Mouse (Mus musculus): ENCODE measurements around the gene Zfp764. TPM values are rescaled to one million over a fixed set of nuclear protein-coding genes. Genes with fewer than 3 reads are reported as not detected.
"Not testable (repeated sequence)": the region's sequence is repeated elsewhere in the genome, so short reads cannot be mapped to it uniquely, and the experiment has no call there.

Gene Zfp764
- total and polyA plus RNA-seq, 3 experiments, result 0.57 to 4.9 (median 2.7) TPM

DNA sequence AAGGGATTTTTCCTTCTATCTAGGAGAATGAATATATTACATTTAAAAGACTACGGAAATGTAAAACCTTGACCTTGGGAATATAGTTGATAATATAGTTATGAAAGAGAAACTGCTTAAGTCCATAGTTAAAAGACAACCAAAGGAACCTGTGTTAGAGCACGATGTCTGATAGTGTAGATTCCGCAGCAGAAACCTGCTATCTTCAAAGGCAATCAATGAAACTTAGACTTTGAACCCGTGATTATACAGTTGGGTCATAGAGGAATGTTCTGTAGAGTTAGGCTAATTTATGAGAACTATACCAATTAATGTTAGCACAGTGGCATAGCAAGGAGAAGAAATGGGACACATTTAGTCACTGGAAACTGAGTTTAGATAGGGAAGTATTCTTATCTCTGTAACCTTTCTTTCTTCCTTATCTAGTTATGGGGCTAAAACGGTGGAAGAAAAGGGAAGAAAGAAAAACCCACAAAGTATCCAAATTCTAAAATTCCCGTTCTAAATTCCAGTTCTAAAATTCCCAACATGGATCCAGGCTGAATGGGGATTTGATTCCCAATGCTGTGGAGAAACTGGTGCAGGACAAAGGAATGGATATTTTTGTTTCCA is 28.2 kb downstream of the Zfp764 start:
- ATAC-seq (ENCODE audit: extremely low read depth, insufficient number of reproducible peaks, low FRiP score, poor library complexity, severe bottlenecking) (no peak), DNase-seq (ENCODE audit: low spot score) (no peak)
- Histone ChIP-seq H3K27me3 (ENCODE audit: insufficient read depth, low read length) (no peaks in the 10 kb centered on the region), H3K4me1 (ENCODE audit: insufficient read depth, low read depth, low read length) (peaks cover 59% of the 10 kb centered on the region), H3K36me3 (replicated peaks) (peaks cover 19% of the 10 kb centered on the region), H3K9me3 (replicated peaks) (peaks cover 3% of the 10 kb centered on the region; the same call in 1 of the 2 replicates), H3K4me3 (ENCODE audit: low read depth, low read length) (no peak overlapping the region)
- TF ChIP-seq POLR2AphosphoS5 (IDR thresholded peaks at IDR 0.05; ENCODE audit: insufficient replicate concordance, low read depth, low read length) (no peak), GATA1 (IDR thresholded peaks at IDR 0.05; ENCODE audit: borderline replicate concordance, low read length) (no peak), TAL1 (conservative IDR thresholded peaks at IDR 0.05; ENCODE audit: low read depth, low read length) (no peak), CTCF (IDR thresholded peaks at IDR 0.05; ENCODE audit: low read depth, low read length) (no peak), GATA2 (IDR thresholded peaks at IDR 0.05; ENCODE audit: borderline replicate concordance, low read depth, low read length) (no peak)

DNA sequence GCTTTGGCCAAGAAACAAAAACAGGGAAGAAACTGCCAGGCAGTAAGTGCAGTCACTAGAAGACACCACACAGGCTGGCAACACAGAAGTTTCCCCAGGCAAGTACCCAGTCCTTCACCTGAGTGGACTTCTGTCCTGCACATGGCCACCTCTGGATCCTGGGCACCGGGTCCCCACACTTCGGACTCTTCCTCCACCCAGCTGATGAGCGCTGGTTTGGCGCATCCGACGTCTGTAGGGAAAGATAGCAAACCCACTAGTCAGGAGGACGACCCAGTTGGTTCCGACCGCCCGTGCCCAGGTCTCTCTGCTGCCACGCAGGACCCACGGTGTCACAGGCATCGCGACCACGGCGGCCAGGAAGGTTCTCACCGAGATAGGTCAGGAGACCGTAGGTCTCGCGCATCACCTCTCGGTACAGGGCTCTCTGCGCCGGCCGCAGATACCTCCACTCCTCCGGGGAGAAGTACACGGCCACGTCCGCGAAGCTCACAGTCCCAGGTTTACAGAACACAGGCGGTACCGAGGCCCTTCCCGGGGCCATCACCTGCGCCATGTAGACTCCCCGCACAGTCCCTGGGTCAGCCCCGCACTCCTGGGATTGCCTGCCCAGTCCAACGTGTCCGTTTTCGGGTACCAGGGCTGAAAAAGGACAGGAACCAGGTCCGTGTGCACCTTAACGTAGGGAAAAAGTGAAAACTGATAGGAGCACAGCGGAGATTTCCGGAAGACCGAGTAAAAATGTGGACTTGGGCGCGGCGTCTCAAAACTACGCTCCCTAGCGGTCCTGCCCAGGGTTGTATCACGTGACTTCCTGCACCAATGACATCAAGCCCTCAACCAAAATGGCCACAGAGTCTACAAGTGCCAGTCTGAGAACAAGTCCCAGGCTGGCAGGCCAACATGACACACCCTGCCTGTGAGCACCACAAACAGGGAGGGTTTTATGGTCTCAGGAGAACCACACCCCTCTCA is 31.1 kb downstream of the Zfp764 start, which contains the start of gene Zfp747:
Gene Zfp747 (minus strand): TSS at position 780 of the 975 bp plus-strand sequence.
- peak; percentile 90 for DNase-seq (ENCODE audit: low spot score)

DNA sequence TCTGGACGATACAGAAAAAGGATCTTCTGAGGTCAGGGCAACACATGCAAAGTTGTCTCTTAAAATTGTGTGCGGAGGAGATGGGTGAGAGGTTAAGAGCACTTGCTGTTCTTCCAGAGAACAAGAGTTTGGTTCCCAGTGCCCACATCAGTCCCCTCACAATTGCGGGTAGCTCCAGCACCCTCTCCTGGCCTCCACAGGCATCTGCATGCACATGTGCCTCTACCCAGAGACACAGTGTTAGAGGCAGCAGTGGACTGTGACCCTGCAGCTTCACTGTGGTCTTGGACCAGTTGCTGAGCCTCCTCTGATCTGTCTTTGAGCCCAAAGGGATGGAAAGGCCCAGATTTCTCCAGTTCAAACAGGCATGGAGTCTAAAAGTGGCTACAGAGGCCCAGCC is 34.8 kb downstream of the Zfp764 start:
- not testable (repeated sequence) for H3K9me3 ChIP-seq (replicated peaks); H3K4me3 ChIP-seq (ENCODE audit: low read depth, low read length); DNase-seq (ENCODE audit: low spot score); ATAC-seq (ENCODE audit: extremely low read depth, insufficient number of reproducible peaks, low FRiP score, poor library complexity, severe bottlenecking); H3K27me3 ChIP-seq (ENCODE audit: insufficient read depth, low read length)
- H3K36me3 ChIP-seq (replicated peaks), result peaks cover 17% of the 10 kb centered on the region
- peaks cover 32% of the 10 kb centered on the region for H3K4me1 ChIP-seq (ENCODE audit: insufficient read depth, low read depth, low read length)

More for the DNA sequence above, 31.1 kb downstream of the Zfp764 start, which contains the start of gene Zfp747:
- peak; percentile 89 for ATAC-seq (ENCODE audit: extremely low read depth, insufficient number of reproducible peaks, low FRiP score, poor library complexity, severe bottlenecking)
- Histone ChIP-seq H3K36me3 (replicated peaks) (peaks cover 17% of the 10 kb centered on the region), H3K4me1 (ENCODE audit: insufficient read depth, low read depth, low read length) (peaks cover 57% of the 10 kb centered on the region), H3K4me3 (ENCODE audit: low read depth, low read length) (peak within 1 kb of the TSS; percentile 89)
- H3K9me3 ChIP-seq (replicated peaks); H3K27me3 ChIP-seq (ENCODE audit: insufficient read depth, low read length): not testable (repeated sequence)

DNA sequence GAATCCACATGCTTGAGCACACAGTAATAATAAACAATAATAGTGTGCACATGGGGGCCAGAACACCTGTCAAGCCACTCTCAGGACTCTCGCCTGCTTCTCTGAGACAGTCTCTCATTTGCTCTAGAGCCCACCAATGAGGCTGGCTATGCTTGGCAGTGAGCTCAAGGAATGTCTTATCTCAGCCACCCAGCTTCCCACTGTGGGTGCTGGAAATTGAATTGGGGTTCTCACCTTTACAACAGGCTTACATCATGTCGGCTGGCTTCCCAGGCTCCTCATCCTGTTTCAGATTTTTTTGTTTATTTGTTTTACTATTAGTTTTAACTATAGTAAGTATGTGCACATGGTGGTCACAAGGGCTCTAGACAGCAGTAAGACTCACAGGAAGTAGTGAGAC is 35.4 kb downstream of the Zfp764 start:
- DNase-seq (ENCODE audit: low spot score) (no peak), ATAC-seq (ENCODE audit: extremely low read depth, insufficient number of reproducible peaks, low FRiP score, poor library complexity, severe bottlenecking) (no peak)
- peaks cover 30% of the 10 kb centered on the region for H3K4me1 ChIP-seq (ENCODE audit: insufficient read depth, low read depth, low read length)
- peaks cover 17% of the 10 kb centered on the region for H3K36me3 ChIP-seq (replicated peaks)
- TF ChIP-seq CTCF (IDR thresholded peaks at IDR 0.05; ENCODE audit: low read depth, low read length), result no peak
- TF ChIP-seq POLR2AphosphoS5 (IDR thresholded peaks at IDR 0.05; ENCODE audit: insufficient replicate concordance, low read depth, low read length), result no peak
- TF ChIP-seq GATA2 (IDR thresholded peaks at IDR 0.05; ENCODE audit: borderline replicate concordance, low read depth, low read length), result no peak
- no peak for TF ChIP-seq GATA1 (IDR thresholded peaks at IDR 0.05; ENCODE audit: borderline replicate concordance, low read length)
- TF ChIP-seq TAL1 (conservative IDR thresholded peaks at IDR 0.05; ENCODE audit: low read depth, low read length), result no peak; the same call in 1 of the 2 replicates
- no peaks in the 10 kb centered on the region for H3K9me3 ChIP-seq (replicated peaks)
- H3K27me3 ChIP-seq (ENCODE audit: insufficient read depth, low read length), result peaks cover 7% of the 10 kb centered on the region
- H3K4me3 ChIP-seq (ENCODE audit: low read depth, low read length), result no peak overlapping the region

DNA sequence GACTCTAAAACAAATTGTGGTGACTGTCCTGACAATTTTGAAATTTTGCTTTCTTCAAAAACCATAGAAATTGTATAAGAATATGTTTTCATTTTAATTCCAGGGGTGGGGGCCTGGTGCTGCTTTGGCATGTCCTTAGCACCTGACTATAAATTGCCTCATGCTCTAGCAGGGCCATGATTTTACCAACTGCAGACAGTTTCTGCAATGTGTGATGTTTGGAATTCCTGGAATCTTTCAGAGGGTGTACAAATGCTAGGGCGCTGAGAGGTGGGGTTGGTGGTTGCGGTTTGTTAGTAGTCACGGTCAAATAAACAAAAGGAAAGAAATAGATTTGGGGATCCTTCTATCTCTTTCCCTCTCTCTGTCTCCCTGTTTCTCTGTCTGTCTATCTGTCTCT is 40.4 kb downstream of the Zfp764 start:
- no peak overlapping the region for H3K4me3 ChIP-seq (ENCODE audit: low read depth, low read length)
- H3K9me3 ChIP-seq (replicated peaks), result no peaks in the 10 kb centered on the region
- no peak for DNase-seq (ENCODE audit: low spot score)
- H3K36me3 ChIP-seq (replicated peaks), result no peaks in the 10 kb centered on the region
- no peak for TF ChIP-seq CTCF (IDR thresholded peaks at IDR 0.05; ENCODE audit: low read depth, low read length)
- TF ChIP-seq TAL1 (conservative IDR thresholded peaks at IDR 0.05; ENCODE audit: low read depth, low read length), result no peak
- no peak for TF ChIP-seq GATA2 (IDR thresholded peaks at IDR 0.05; ENCODE audit: borderline replicate concordance, low read depth, low read length)
- no peak for TF ChIP-seq GATA1 (IDR thresholded peaks at IDR 0.05; ENCODE audit: borderline replicate concordance, low read length)
- TF ChIP-seq POLR2AphosphoS5 (IDR thresholded peaks at IDR 0.05; ENCODE audit: insufficient replicate concordance, low read depth, low read length), result no peak
- peaks cover 27% of the 10 kb centered on the region for H3K27me3 ChIP-seq (ENCODE audit: insufficient read depth, low read length)
- ATAC-seq (ENCODE audit: extremely low read depth, insufficient number of reproducible peaks, low FRiP score, poor library complexity, severe bottlenecking), result no peak
- H3K4me1 ChIP-seq (ENCODE audit: insufficient read depth, low read depth, low read length), result peaks cover 23% of the 10 kb centered on the region

DNA sequence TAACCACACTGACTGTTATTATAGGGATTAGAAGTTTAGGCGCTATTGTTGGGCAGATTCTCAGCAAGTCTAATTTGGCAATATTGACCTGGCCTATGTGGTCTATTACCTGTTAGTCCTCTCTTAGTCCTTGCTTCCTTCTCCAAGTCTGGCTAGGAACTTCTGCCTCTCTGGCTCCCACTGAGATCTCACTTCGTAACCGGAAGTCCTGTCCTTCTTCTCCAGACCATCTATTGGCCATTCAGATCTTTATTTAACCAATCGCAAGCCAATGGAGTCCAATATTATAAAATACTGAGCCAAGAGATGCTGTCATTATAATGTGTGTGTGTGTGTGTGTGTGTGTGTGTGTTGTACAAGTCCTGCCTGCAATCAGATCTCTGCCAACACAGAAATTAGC is 42.5 kb downstream of the Zfp764 start:
- Histone ChIP-seq H3K9me3 (replicated peaks) (no peaks in the 10 kb centered on the region), H3K4me3 (ENCODE audit: low read depth, low read length) (no peak overlapping the region)
- ATAC-seq (ENCODE audit: extremely low read depth, insufficient number of reproducible peaks, low FRiP score, poor library complexity, severe bottlenecking), result no peak

More for the DNA sequence above, 42.5 kb downstream of the Zfp764 start:
- Histone ChIP-seq H3K36me3 (replicated peaks) (no peaks in the 10 kb centered on the region), H3K4me1 (ENCODE audit: insufficient read depth, low read depth, low read length) (peaks cover 19% of the 10 kb centered on the region), H3K27me3 (ENCODE audit: insufficient read depth, low read length) (peaks cover 37% of the 10 kb centered on the region)
- TF ChIP-seq TAL1 (conservative IDR thresholded peaks at IDR 0.05; ENCODE audit: low read depth, low read length) (no peak), POLR2AphosphoS5 (IDR thresholded peaks at IDR 0.05; ENCODE audit: insufficient replicate concordance, low read depth, low read length) (no peak), GATA1 (IDR thresholded peaks at IDR 0.05; ENCODE audit: borderline replicate concordance, low read length) (no peak), GATA2 (IDR thresholded peaks at IDR 0.05; ENCODE audit: borderline replicate concordance, low read depth, low read length) (no peak), CTCF (IDR thresholded peaks at IDR 0.05; ENCODE audit: low read depth, low read length) (no peak)
- no peak for DNase-seq (ENCODE audit: low spot score)

Data from G1E (cell line).